Mouse (Mus musculus) Patski (cell line): Measurements from ENCODE around the gene Sec22a. TPM values are rescaled to one million over a fixed set of nuclear protein-coding genes. Genes with fewer than 3 reads are reported as not detected.

ENCODE experiments used
- ATAC-seq: fragments of 100-300 bp; one replicate; pipeline ENCODE4 v1.8.0; 2021
- CTCF ChIA-PET: fragments of 350-600 bp; sonication (Branson Sonifier 250); formaldehyde crosslinking; loops from one replicate; lab custom pipeline; 2022; ENCODE audit warnings: inconsistent platforms; lab: Charles Lee
- POLR2A ChIA-PET: fragments of 350-600 bp; sonication (Branson Sonifier 250); formaldehyde crosslinking; loops from one replicate; lab custom pipeline; 2022; ENCODE audit warnings: antibody characterized with exemption, inconsistent platforms; lab: Charles Lee
- DNase-seq: peaks from one replicate; pipeline ENCODE4 v3.0.0-alpha.2; 2011; ENCODE audit warnings: low read depth, low spot score
- H3K27me3 ChIP-seq: fragments of 371-371 bp; one replicate; pipeline ENCODE4 v1.5.1; 2021
- CTCF ChIP-seq: fragments of 100-300 bp; IDR thresholded peaks from one replicate; pipeline ENCODE4 v1.5.1; 2021
- in situ Hi-C: fragments of 300-500 bp; cut with MboI; formaldehyde crosslinking; loops from 3 replicates; pipeline ENCODE4 v1.11.1; 2018; ENCODE audit warnings: low pct_unique_long_range_greater_than_20kb, mixed read lengths
- polyA plus RNA-seq: library from polyadenylated mRNA; unstranded; gene quantifications from one replicate; pipeline ENCODE4 v1.2.3, GENCODE M21; 2021

The Sec22a gene
- polyA plus RNA-seq, 1 experiment from 2014 or later, result 28.8 TPM

GRCm38 (mm10) chr16:35315496-35315895 lies 48.2 kb downstream of the Sec22a start:
- no peak for DNase-seq
- POLR2A ChIA-PET, result no interaction called here
- in situ Hi-C loops, result loop anchor here (10.0 kb wide), 1 partner anchor 309 kb away; no protein-coding TSS in a partner anchor

DNA sequence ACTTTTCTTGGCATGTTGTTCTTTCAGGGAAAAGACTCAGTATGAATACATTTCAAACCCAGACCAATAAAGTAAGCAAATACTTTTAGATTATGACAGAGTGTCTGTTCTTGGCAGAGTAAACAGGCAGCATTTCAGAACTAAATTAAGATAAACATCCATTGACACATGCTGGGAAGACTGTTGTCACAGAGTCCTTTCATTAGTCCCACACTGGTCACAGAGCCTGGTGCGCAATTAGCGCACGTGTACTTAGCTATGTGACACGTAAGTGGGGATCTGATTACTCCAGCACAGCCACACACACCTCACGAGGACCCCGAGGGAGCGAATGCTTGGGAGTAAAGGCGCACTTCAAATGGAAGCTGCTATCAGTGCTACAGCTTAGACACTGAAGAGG lies 52.1 kb downstream of the Sec22a start:
- TF ChIP-seq CTCF, result no peak
- ChIA-PET CTCF (no interaction called here), POLR2A (no interaction called here)
- in situ Hi-C loops, result loop anchor here (10.0 kb wide), 1 partner anchor 313 kb away; no protein-coding TSS in a partner anchor
- no peak for ATAC-seq
- DNase-seq, result no peak
- H3K27me3 ChIP-seq, result no peaks in the 10 kb centered on the region

More at GRCm38 (mm10) chr16:35315496-35315895, 48.2 kb downstream of the Sec22a start:
- TF ChIP-seq CTCF, result no peak
- CTCF ChIA-PET, result no interaction called here
- no peak for ATAC-seq
- no peaks in the 10 kb centered on the region for H3K27me3 ChIP-seq

DNA sequence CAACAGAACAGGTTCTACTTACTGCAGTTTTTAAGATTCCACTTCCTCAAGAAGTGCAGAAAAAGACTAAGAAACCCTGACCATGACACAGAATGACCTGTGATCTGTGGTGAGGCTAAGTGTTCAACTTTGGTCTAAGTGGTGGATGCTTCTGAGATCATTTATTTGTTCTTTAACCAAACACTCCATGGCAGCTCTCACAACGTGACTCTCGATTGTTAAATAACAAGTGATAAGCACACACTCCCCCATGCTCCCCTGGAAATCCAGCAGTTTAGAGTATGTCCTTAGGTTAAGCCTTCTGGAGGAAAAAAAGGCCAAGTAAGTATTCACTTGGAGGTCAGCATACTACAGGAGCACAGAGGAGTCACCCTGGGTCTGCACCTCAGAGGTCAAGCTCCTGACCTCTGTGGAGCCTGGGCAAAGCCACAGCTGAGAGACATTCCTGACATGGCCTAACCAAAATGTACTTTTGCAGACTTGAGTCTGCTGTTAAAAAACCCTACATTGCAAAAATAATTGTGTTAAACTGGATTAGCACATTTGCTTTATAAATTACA lies 53.1 kb downstream of the Sec22a start:
- ChIA-PET POLR2A (no interaction called here), CTCF (no interaction called here)
- ATAC-seq (no peak), DNase-seq (no peak)
- in situ Hi-C loops, result loop anchor here (10.0 kb wide), 1 partner anchor 314 kb away; no protein-coding TSS in a partner anchor
- no peaks in the 10 kb centered on the region for H3K27me3 ChIP-seq
- no peak for TF ChIP-seq CTCF

DNA sequence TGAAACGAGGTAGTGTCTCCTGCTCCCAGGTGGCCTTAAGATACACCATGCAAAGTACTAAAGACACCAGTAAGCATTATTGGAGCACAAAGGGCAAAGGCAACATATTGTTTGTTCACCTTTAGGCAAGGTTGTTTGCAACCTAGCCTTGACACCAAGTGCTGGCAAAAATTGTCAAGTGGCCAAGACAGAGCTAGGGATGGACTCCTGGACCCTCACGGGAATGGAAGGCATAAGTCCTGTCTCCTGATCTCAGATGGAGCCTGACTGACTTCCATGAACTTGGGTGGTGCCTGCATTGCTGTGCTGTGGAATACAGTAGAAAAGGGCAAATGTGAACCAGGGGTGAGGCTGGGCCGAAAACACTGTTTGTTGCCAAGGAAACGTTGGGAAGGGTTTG lies 54.1 kb downstream of the Sec22a start:
- in situ Hi-C loops, result loop anchor here (10.0 kb wide), 1 partner anchor 315 kb away; no protein-coding TSS in a partner anchor
- CTCF ChIA-PET, result no interaction called here
- DNase-seq, result no peak
- POLR2A ChIA-PET, result interaction anchor here (0.6 kb wide), 1 partner anchor 15 kb away, joined by 3 read pairs; no protein-coding TSS in a partner anchor
- no peak for ATAC-seq
- no peak for TF ChIP-seq CTCF
- H3K27me3 ChIP-seq, result no peaks in the 10 kb centered on the region

DNA sequence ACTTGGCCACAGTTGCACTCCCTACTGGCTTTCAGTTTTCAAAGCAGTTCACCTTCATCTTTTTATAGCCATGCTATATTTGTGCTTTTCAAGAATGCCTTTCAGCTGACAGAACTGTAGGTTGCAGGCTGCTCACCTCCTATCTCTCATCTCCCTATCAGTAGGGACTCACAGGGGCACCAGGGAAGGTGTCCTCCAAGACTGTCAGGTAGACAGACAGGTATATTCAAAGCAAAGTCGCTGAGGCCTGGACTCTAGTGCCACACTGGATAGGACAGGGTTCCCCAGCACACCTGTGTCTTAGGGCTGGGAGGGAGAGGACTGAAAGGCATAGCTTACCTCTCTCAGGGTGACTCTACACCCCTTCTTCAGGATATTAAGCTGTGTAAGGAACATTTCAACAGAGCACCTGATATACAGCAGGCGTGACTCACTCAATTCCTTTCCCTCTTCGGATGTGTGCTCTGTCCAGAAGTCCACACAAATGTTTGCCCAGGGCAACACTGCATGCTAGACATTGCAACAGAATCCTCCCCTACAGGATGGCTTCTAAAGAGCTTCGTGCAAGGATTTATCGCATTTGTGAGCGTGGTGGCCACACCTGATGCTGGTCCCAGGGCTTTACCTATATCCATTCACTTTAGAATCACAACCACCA lies 55.1 kb downstream of the Sec22a start:
- TF ChIP-seq CTCF, result no peak
- in situ Hi-C loops, result no loop called here
- ChIA-PET CTCF (no interaction called here), POLR2A (no interaction called here)
- no peaks in the 10 kb centered on the region for H3K27me3 ChIP-seq
- no peak for DNase-seq
- ATAC-seq, result no peak

DNA sequence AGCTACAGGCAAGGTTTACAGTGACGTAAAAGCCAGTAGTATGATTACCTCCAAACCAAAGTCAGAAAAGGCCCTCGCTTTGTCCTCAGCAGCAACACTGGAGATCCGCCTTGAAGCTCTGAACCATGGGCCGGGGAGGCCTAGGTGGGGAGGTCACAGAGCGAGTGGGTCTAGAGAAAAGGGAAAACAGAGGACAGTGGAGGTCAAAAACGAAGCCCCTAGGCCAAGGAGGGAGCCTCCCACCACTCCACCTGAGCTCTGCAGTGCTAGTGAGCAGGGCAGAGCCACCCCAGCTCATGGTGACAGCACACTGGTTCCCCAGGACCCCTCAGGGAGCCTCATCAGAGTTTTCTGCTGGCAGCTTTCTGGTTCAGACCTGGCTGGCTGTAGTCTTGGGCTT lies 55.7 kb downstream of the Sec22a start:
- H3K27me3 ChIP-seq, result no peaks in the 10 kb centered on the region
- no peak for ATAC-seq
- TF ChIP-seq CTCF, result no peak
- DNase-seq, result no peak
- ChIA-PET POLR2A (no interaction called here), CTCF (no interaction called here)
- in situ Hi-C loops, result no loop called here

DNA sequence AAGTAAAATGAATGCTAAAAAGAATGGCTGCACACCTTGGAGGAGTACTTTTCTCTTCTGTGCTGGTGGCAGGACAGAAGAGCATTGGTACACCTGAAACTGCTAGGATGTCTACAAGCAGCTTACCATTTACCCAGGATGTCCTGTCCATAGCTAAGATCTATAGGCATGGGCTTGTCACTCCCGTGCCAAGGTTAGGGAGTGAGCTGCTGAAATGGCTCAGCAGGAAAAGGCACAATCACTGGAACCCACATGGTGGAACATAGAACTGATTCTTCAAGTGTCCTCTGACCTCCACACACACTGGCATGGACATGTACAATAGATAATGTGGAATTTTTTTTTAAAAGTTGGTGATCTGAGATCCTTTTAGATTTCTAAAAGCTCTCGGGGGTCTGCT lies 56.4 kb downstream of the Sec22a start:
- ATAC-seq, result no peak
- no peak for DNase-seq
- no peaks in the 10 kb centered on the region for H3K27me3 ChIP-seq
- in situ Hi-C loops, result no loop called here
- ChIA-PET CTCF (no interaction called here), POLR2A (no interaction called here)
- no peak for TF ChIP-seq CTCF

GRCm38 (mm10) chr16:35306631-35307030 lies 57.1 kb downstream of the Sec22a start:
- no peak for TF ChIP-seq CTCF
- ATAC-seq (no peak), DNase-seq (no peak)
- CTCF ChIA-PET, result interaction anchor here (1.0 kb wide), 1 partner anchor 11 kb away, joined by 3 read pairs; no protein-coding TSS in a partner anchor
- POLR2A ChIA-PET, result no interaction called here
- in situ Hi-C loops, result no loop called here
- H3K27me3 ChIP-seq, result no peaks in the 10 kb centered on the region

DNA sequence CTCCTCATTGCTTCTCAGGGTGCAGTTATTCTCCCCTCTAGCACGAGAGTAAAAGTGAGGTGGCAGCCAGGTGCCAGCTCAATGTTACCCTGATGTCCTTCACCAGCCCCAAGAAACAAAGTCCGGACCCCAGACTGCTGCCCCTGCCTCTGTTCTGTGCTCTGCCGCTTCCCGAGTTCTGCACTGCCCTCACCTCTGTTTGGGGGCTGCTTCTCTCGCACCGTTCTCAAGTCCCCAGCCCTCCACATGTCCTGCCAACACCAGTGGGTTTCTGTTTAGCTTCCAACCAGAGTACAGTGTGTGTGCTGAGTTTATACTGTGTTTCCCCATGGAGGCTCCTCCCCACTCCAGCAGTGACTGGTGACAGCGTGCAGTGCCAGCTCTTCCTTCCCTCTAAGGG lies 58.5 kb downstream of the Sec22a start:
- ATAC-seq (no peak), DNase-seq (no peak)
- no peak for TF ChIP-seq CTCF
- in situ Hi-C loops, result no loop called here
- CTCF ChIA-PET, result no interaction called here
- no peaks in the 10 kb centered on the region for H3K27me3 ChIP-seq
- POLR2A ChIA-PET, result no interaction called here

- ChIA-PET CTCF (no interaction called here), POLR2A (no interaction called here)
- in situ Hi-C loops, result no loop called here
- ATAC-seq, result no peak
- H3K27me3 ChIP-seq, result no peaks in the 10 kb centered on the region
- no peak for TF ChIP-seq CTCF
- DNase-seq, result no peak
Measured at GRCm38 (mm10) chr16:35304416-35304815, 59.3 kb downstream of the Sec22a start.

DNA sequence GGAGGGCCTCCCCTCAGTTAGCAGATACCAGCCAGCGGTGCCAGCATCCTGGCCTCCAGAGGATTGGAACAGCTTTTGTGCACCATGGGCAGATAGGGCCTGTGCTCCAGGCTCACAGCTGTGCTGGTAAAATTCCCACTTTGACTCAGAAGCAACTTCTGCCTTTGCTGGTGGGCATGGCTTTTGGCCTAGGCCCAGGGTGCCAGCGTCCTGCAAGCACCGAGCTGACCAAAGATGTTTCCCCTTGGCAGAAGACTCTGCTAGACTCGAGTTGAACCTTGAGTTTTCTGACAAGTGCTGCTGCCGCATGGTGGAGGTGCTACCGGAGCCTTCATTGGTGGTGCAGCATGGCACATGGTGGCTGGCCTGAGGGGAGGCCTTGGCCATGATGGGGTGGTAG lies 60.0 kb downstream of the Sec22a start:
- CTCF ChIA-PET, result no interaction called here
- TF ChIP-seq CTCF, result no peak
- DNase-seq (no peak), ATAC-seq (no peak)
- POLR2A ChIA-PET, result no interaction called here
- H3K27me3 ChIP-seq, result no peaks in the 10 kb centered on the region
- in situ Hi-C loops, result no loop called here
